Mouse (Mus musculus): ENCODE measurements around the gene Cbln1. TPM values are rescaled to one million over a fixed set of nuclear protein-coding genes. Genes with fewer than 3 reads are reported as not detected.

Gene Cbln1
- polyA plus RNA-seq, 1 experiment = 2.1 TPM

DNA sequence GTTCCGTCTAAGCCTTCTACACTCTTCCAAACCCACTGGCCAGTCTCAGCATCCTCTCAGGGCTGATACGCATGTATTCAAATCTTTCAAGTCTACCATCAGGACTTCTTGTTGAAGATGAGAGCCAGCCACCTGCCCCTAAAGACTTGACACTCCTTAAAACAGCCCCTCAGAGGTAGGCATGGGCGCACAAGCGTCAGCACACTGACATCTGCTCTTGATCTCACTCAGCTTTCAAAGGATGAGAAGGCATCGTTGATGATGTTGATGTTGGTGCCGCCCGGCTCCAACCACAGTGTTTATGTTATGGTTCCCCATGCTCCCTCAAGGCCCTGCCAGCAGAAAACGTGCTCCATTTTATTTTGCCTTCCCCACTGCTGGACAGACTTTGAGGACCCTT is 50.7 kb downstream of the Cbln1 start:
- no peak overlapping the region for H3K27ac ChIP-seq (ENCODE audit: insufficient read depth, low read length)
- no peak overlapping the region for H3K9ac ChIP-seq (ENCODE audit: low read depth, poor library complexity, severe bottlenecking)
- TF ChIP-seq EP300 (IDR thresholded peaks at IDR 0.05; ENCODE audit: insufficient read depth, low read depth, low read length) (no peak), POLR2A (IDR thresholded peaks at IDR 0.05; ENCODE audit: insufficient read depth, low read length) (no peak), CTCF (IDR thresholded peaks at IDR 0.05; ENCODE audit: low read depth, low read length) (no peak)
- no peaks in the 10 kb centered on the region for H3K36me3 ChIP-seq (ENCODE audit: control insufficient read depth, insufficient read depth, low read length, poor library complexity, severe bottlenecking)
- H3K4me1 ChIP-seq (ENCODE audit: control insufficient read depth, insufficient read depth, low read length) = no peaks in the 10 kb centered on the region
- no peaks in the 10 kb centered on the region for H3K9me3 ChIP-seq (replicated peaks; ENCODE audit: control insufficient read depth, insufficient read depth, low read length, poor library complexity, severe bottlenecking)
- H3K4me3 ChIP-seq (ENCODE audit: low read depth, low read length) = no peak overlapping the region
- H3K27me3 ChIP-seq (ENCODE audit: control insufficient read depth, insufficient read depth, low read length, poor library complexity, severe bottlenecking) = 0 out of 2 replicates have a peak, but pooled peaks cover 2% of the 10 kb centered on the region

Other genes starting within 250 kb of the Cbln1 start
- gene 4933402J07Rik, start 91.2 kb upstream of the Cbln1 start, polyA plus RNA-seq (2011; ENCODE audit: insufficient read depth, insufficient read length, low read depth, missing spikeins) = not detected in 2 replicates

All from ES-Bruce4 (cell line).